In the genomic region with DNA sequence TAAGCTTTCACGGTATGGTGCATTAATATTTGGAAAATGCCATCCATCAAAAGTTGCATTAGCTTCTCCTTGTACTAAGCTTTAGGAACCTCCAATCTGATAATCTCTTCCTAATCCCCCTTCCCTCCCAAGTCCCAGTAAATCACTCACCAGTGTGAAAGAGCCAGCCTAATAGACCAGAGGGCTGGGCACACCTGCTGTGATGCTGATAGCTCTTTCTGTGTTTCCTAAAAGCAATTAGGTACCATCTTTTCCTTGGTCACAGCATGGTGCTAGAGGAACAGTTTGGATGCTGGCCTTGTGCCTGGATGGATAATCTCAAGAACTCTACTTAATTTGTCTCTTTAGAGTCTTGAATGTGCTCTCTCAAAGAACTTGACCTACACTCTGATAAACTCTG, we compare ENCODE assay signal across 18 mouse cellular contexts.
DNase-seq lines count a peak whose midpoint lies in the region; TF ChIP-seq lines count a peak whose summit lies in the region.
"Had no signal": no experiment of that assay in that cellular context is flagged by ENCODE, and none has a peak within 500 bp of the region (broad histone marks: within the 10 kb centered on the region; RNA-seq: fewer than 3 reads in every experiment).

No protein-coding gene starts in this region.

- no peaks in the 10 kb centered on the region for H3K27me3 ChIP-seq in heart, adult 2 months (ENCODE audit: control insufficient read depth, insufficient read depth, low read length)
- H3K27me3 ChIP-seq in forebrain, embryonic 10.5 days (ENCODE audit: poor library complexity, severe bottlenecking): no peaks in the 10 kb centered on the region
- H3K27me3 ChIP-seq: CH12.LX; embryonic facial prominence, embryonic 13.5 days; heart, embryonic 15.5 days; hindbrain, embryonic 13.5 days had no signal

- H3K9me3 ChIP-seq in forebrain, embryonic 10.5 days: no peaks in the 10 kb centered on the region
- H3K9me3 ChIP-seq: embryonic facial prominence, embryonic 13.5 days; G1E; heart, embryonic 15.5 days; hindbrain, embryonic 13.5 days had no signal

- peak; percentile 44 for DNase-seq in heart, adult 11 months
- DNase-seq in heart, adult 2 months: no peak
- DNase-seq in ES-CJ7 (ENCODE audit: low read depth, low spot score): peak; percentile 44
- DNase-seq in R1 (ENCODE audit: low read depth, low spot score): peak; percentile 45
- peak; percentile 13 for DNase-seq in retina, adult 2 months (ENCODE audit: low read depth, low spot score)
- no peak for DNase-seq in forebrain, embryonic 10.5 days (ENCODE audit: extremely low spot score, low spot score)
- DNase-seq in embryo, embryonic 9.5 days (ENCODE audit: extremely low spot score): no peak
- DNase-seq: adrenal gland, adult 2 months; adrenal gland, postnatal 25 days; gastrocnemius, adult 2 months; gastrocnemius, postnatal 25 days; heart, postnatal 14 days; kidney, adult 2 months had no signal

- no peak for TF ChIP-seq POLR2A in heart, adult 2 months (IDR thresholded peaks at IDR 0.05; ENCODE audit: insufficient read depth, low read depth, low read length)

- no peaks in the 10 kb centered on the region for H3K79me2 ChIP-seq in heart, adult 2 months (replicated peaks; ENCODE audit: control insufficient read depth, insufficient read depth, low read length)

- intact Hi-C loops in heart, adult 2 months (cut with DNase I): no loop called here

- 76% methylated on average over 1 of the region's 1 CpGs for WGBS in heart, adult 2 months
- 48% methylated on average over 1 of the region's 1 CpGs for WGBS in forebrain, embryonic 10.5 days

- no peaks in the 10 kb centered on the region for H3K36me3 ChIP-seq in heart, adult 2 months (ENCODE audit: control insufficient read depth, insufficient read depth, low read length)
- H3K36me3 ChIP-seq in forebrain, embryonic 10.5 days (replicated peaks): no peaks in the 10 kb centered on the region
- H3K36me3 ChIP-seq: embryonic facial prominence, embryonic 13.5 days; G1E; heart, embryonic 15.5 days; hindbrain, embryonic 13.5 days had no signal

- no peaks in the 10 kb centered on the region for H3K4me1 ChIP-seq in heart, adult 2 months (ENCODE audit: control insufficient read depth, insufficient read depth, low read length)
- H3K4me1 ChIP-seq in forebrain, embryonic 10.5 days: 0 out of 2 replicates have a peak, but pooled peaks cover 5% of the 10 kb centered on the region
- H3K4me1 ChIP-seq: embryonic facial prominence, embryonic 13.5 days; heart, embryonic 15.5 days had no signal

- TF ChIP-seq EP300 in heart, adult 2 months (IDR thresholded peaks at IDR 0.05; ENCODE audit: insufficient read depth, low read depth, low read length): no peak

- TF ChIP-seq CTCF in heart, adult 2 months (IDR thresholded peaks at IDR 0.05): no peak

- H3K27ac ChIP-seq in heart, adult 2 months: no peak overlapping the region
- H3K27ac ChIP-seq in forebrain, embryonic 10.5 days: no peak overlapping the region
- H3K27ac ChIP-seq: embryonic facial prominence, embryonic 13.5 days; gastrocnemius, adult 2 months; heart, embryonic 15.5 days; hindbrain, embryonic 13.5 days had no signal

- no peak overlapping the region for H3K4me3 ChIP-seq in heart, adult 2 months
- H3K4me3 ChIP-seq in forebrain, embryonic 10.5 days: no peak overlapping the region
- H3K4me3 ChIP-seq: embryonic facial prominence, embryonic 13.5 days; gastrocnemius, adult 2 months; heart, embryonic 15.5 days; hindbrain, embryonic 13.5 days had no signal

- H3K9ac ChIP-seq in heart, adult 2 months (ENCODE audit: low read depth, low read length): no peak overlapping the region
- H3K9ac ChIP-seq: embryonic facial prominence, embryonic 13.5 days; heart, embryonic 15.5 days; hindbrain, embryonic 13.5 days had no signal

Comparison
In these comparisons a context has a peak if more than half of its experiments do, and no peak if none do; other contexts are left out.
1. DNase-seq: peak in heart, adult 11 months (single experiment), ES-CJ7 (single experiment), R1 (single experiment) and retina, adult 2 months (single experiment); none in heart, adult 2 months (0 of 2), forebrain, embryonic 10.5 days (single experiment) and embryo, embryonic 9.5 days (single experiment).